Mouse (Mus musculus) C3H10T1/2 (cell line): ENCODE results near the gene Sesn3. TPM values are rescaled to one million over a fixed set of nuclear protein-coding genes. Genes with fewer than 3 reads are reported as not detected.

Experiments
- polyA plus RNA-seq, 2 experiments: library from polyadenylated mRNA; unstranded; fragments of >200 nt; fragmentation: generic; extraction: Trizol; gene quantifications; one replicate each; pipeline ENCODE4 v1.2.1; 2012; ENCODE audit warnings: missing spikeins in 2 of 2

Gene Sesn3
- 10 to 100 TPM in 1 of 2 experiments, under 1 TPM in 1; 0.63 to 20.2 TPM for polyA plus RNA-seq

GRCm38 (mm10) chr9:14274986-14275720, at the start of gene Sesn3:
Sesn3 (plus strand) TSS chr9:14275067.

DNA sequence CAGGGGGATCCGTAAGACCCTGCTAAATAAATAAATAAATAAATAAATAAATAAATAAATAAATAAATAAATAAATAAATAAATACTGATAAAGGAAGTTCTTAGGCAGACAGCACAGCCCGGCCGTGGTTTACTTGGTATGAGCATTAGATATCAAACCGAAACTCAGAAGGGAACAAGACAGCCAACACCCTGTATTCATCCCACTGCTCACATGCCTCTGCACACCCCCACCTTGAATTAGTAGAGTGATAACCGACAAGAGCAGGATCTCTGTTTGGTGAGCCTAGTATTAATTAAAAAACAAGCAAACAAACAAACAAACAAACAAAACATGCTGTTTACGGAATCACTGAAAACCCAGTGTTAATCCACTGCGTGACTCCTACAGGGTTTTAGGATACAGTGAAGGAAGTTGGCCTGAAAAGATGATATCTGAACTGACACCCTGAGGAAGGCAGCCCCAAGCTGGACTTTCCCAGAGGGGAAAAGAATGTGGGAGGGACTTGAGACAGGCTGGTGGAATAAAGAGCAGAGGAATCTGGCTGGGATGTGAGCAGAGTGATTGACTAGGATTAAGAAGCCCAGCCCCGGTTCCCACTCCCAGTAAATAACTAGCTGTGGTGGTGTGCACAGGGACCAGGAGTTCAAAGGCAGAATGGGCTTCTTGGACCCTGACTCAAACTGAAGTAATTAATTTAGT, 106.6 kb downstream of the Sesn3 start, which contains the start of gene Endod1:
Gene Endod1, minus strand, starts transcription at position 155 of the 703 bp plus-strand sequence.

Other genes starting within 250 kb of the Sesn3 start
- gene Endod1, start 106.4 kb downstream of the Sesn3 start, polyA plus RNA-seq: 10 to 100 TPM in 1 of 2 experiments, 1 to 10 TPM in 1; 4.1 to 50.4 TPM
- gene Kdm4d, start 225.4 kb downstream of the Sesn3 start, polyA plus RNA-seq: under 1 TPM; 0.02 to 0.54 TPM
- gene Cwc15, start 225.6 kb downstream of the Sesn3 start, polyA plus RNA-seq: 100 to 1,000 TPM in 1 of 2 experiments, 10 to 100 TPM in 1; 57.1 to 114 TPM